Mouse (Mus musculus) cerebellum, adult 2 months (tissue): ENCODE data around the gene E030030I06Rik. TPM values are rescaled to one million over a fixed set of nuclear protein-coding genes. Genes with fewer than 3 reads are reported as not detected.
"Not testable (repeated sequence)": the region's sequence is repeated elsewhere in the genome, so short reads cannot be mapped to it uniquely, and the experiment has no call there.

Experiments
- DNase-seq, 2 experiments: peaks; one replicate each; pipeline ENCODE4 v3.0.0; 2021
- H3K27ac ChIP-seq: fragments of 200-500 bp; 2 replicates; pipeline ENCODE4 v1.5.1; 2012; ENCODE audit warnings: low read length, control low read depth, inconsistent platforms; ENCODE audit not compliant: insufficient read depth
- H3K27me3 ChIP-seq: fragments of 200-500 bp; 2 replicates; pipeline ENCODE4 v1.6.1; 2012; ENCODE audit warnings: inconsistent platforms, mild to moderate bottlenecking, low read length, moderate library complexity; ENCODE audit not compliant: control insufficient read depth, insufficient read depth
- H3K4me1 ChIP-seq: fragments of 200-500 bp; 2 replicates; pipeline ENCODE4 v1.6.1; 2011; ENCODE audit warnings: low read length; ENCODE audit not compliant: control insufficient read depth, insufficient read depth
- H3K4me3 ChIP-seq: fragments of 200-500 bp; replicated peaks from 2 replicates; pipeline ENCODE3; 2011; ENCODE audit warnings: mild to moderate bottlenecking, low read depth, low read length, control low read depth; ENCODE audit not compliant: insufficient read depth
- CTCF ChIP-seq: fragments of 200-500 bp; IDR thresholded peaks from 2 replicates; pipeline ENCODE4 v1.5.1; 2011; ENCODE audit warnings: low read depth, mild to moderate bottlenecking, control low read depth, low read length, moderate library complexity, borderline replicate concordance; ENCODE audit not compliant: insufficient read depth
- POLR2A ChIP-seq: fragments of 200-500 bp; IDR thresholded peaks from 2 replicates; pipeline ENCODE4 v1.6.1; 2011; ENCODE audit warnings: low read length, control low read depth, borderline replicate concordance; ENCODE audit not compliant: insufficient read depth
- WGBS: fragments of 180-500 bp; shearing (Covaris S2); methylation state at CpG from one replicate; pipeline ENCODE4 v1.1.7; 2018; 5-methylcytosine and 5-hydroxymethylcytosine counted together
- polyA plus RNA-seq: library from polyadenylated mRNA; depleted of rRNA; stranded (reverse); fragments of >200 nt; gene quantifications from 2 replicates; pipeline ENCODE4 v1.2.3, GENCODE M21; 2012; rRNA removed

E030030I06Rik gene
- polyA plus RNA-seq, 1 experiment: 0.13 TPM

GRCm38 (mm10) chr10:22070576-22070975 is 78.5 kb downstream of the E030030I06Rik start:
- no peak for TF ChIP-seq CTCF
- no peak for TF ChIP-seq POLR2A
- H3K4me3 ChIP-seq: no peak overlapping the region
- H3K27me3 ChIP-seq: no peaks in the 10 kb centered on the region
- H3K4me1 ChIP-seq: no peaks in the 10 kb centered on the region
- H3K27ac ChIP-seq: no peak overlapping the region
- 40% methylated on average over 4 of the region's 4 CpGs for WGBS
- DNase-seq: no peak

DNA sequence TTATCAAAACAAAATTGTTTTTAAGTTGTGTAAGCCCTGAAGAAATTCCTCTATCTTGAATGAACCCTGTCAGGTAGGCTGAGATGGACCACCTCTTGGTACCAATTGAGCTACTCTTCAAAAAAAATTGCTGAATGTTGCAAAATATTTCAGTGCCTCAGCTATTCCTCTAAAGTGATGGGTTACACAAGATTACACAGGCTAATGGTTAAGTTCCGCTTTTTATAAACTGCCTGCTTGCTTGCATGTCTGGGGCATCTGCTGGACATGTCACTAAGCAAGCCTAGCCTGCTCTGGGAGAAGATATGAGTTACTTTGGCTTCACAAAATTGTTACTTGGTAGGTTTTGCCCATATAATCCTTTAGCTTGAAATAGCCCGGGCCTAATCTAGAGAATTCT is 78.9 kb downstream of the E030030I06Rik start:
- WGBS: 96% methylated on average over 2 of the region's 2 CpGs
- H3K27me3 ChIP-seq: no peaks in the 10 kb centered on the region
- H3K4me1 ChIP-seq: no peaks in the 10 kb centered on the region
- DNase-seq: no peak
- no peak overlapping the region for H3K4me3 ChIP-seq
- TF ChIP-seq CTCF: no peak
- no peak for TF ChIP-seq POLR2A
- no peak overlapping the region for H3K27ac ChIP-seq

DNA sequence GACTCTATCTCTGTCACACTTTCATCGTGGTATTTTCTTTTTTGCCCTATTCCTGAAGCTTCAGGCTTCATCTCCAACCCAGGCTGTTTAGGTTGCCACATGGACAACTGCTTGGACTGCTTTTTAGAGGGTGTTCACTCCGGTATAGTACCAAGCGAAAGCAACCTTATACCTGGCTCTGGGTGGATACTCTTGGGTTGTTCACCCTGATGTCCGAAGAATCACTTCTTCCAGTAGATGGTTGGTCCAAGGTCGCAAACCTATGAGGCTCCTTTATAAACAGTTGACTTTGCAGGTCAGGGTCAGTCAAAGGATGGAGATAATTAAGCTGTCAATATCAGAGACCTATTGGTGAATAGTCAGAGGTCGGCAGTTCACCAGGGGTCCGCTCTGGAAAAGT is 81.1 kb downstream of the E030030I06Rik start, which contains the start of gene 4930444G20Rik:
4930444G20Rik (minus strand) TSS at position 101 of the 400 bp plus-strand sequence.
- 92% methylated on average over 7 of the region's 7 CpGs for WGBS
- not testable (repeated sequence) for DNase-seq, H3K27ac ChIP-seq, H3K27me3 ChIP-seq, H3K4me1 ChIP-seq, H3K4me3 ChIP-seq

Other genes with a start within 250 kb of the E030030I06Rik start
- not detected in 2 replicates for gene 4930444G20Rik, start 81.2 kb downstream of the E030030I06Rik start, polyA plus RNA-seq
- gene Raet1e, start 9.3 kb upstream of the E030030I06Rik start, polyA plus RNA-seq: not detected in 2 replicates
- gene H60b, start 9.3 kb upstream of the E030030I06Rik start, polyA plus RNA-seq: 0.21 and 0.38 TPM in 2 replicates
- not detected in 2 replicates for gene Raet1d, start 211.3 kb upstream of the E030030I06Rik start, polyA plus RNA-seq